Mouse (Mus musculus): ENCODE results near the gene Pou5f1. TPM values are rescaled to one million over a fixed set of nuclear protein-coding genes. Genes with fewer than 3 reads are reported as not detected.
A peak's percentile ranks its signal among the peaks of the same experiment; 100 is the strongest.

Gene Pou5f1
- polyA plus RNA-seq, 1 experiment from 2014 or later: not detected

- peaks cover 3% of the 10 kb centered on the region for H3K4me1 ChIP-seq (replicated peaks; ENCODE audit: control insufficient read depth, insufficient read depth, low read length)
- H3K9me3 ChIP-seq (ENCODE audit: control insufficient read depth, low read length): no peaks in the 10 kb centered on the region
- DNase-seq (ENCODE audit: low spot score) (peak; percentile 34), ATAC-seq (ENCODE audit: low FRiP score) (no peak)
- H3K27me3 ChIP-seq (ENCODE audit: control insufficient read depth, insufficient read depth, low read length): no peaks in the 10 kb centered on the region
- peak overlapping the region; percentile 47 for H3K4me3 ChIP-seq (ENCODE audit: low read depth, low read length)
- H3K36me3 ChIP-seq (ENCODE audit: control insufficient read depth, insufficient read depth, low read length): no peaks in the 10 kb centered on the region
- H3K27ac ChIP-seq (ENCODE audit: low read depth, low read length): no peak overlapping the region; the same call in 1 of the 2 replicates
- 15% methylated on average over 12 of the region's 12 CpGs for WGBS
- H3K4me2 ChIP-seq (replicated peaks; ENCODE audit: low read depth, low read length): peak overlapping the region; percentile 64
- peak overlapping the region; percentile 58 for H3K9ac ChIP-seq (ENCODE audit: low read depth, low read length)
These were observed 11.7 kb downstream of the Pou5f1 start for GRCm38 (mm10) chr17:35517526-35517925.

- H3K9me3 ChIP-seq (ENCODE audit: control insufficient read depth, low read length): no peaks in the 10 kb centered on the region
- no peak overlapping the region for H3K4me2 ChIP-seq (replicated peaks; ENCODE audit: low read depth, low read length)
- no peak for DNase-seq (ENCODE audit: low spot score)
- WGBS: 88% methylated on average over 9 of the region's 9 CpGs
- no peaks in the 10 kb centered on the region for H3K4me1 ChIP-seq (replicated peaks; ENCODE audit: control insufficient read depth, insufficient read depth, low read length)
- H3K9ac ChIP-seq (ENCODE audit: low read depth, low read length): no peak overlapping the region
- no peak overlapping the region for H3K4me3 ChIP-seq (ENCODE audit: low read depth, low read length)
- no peaks in the 10 kb centered on the region for H3K36me3 ChIP-seq (ENCODE audit: control insufficient read depth, insufficient read depth, low read length)
- ATAC-seq (ENCODE audit: low FRiP score): no peak
- no peak overlapping the region for H3K27ac ChIP-seq (ENCODE audit: low read depth, low read length)
- no peaks in the 10 kb centered on the region for H3K27me3 ChIP-seq (ENCODE audit: control insufficient read depth, insufficient read depth, low read length)
These were observed 18.5 kb downstream of the Pou5f1 start for GRCm38 (mm10) chr17:35524354-35524753.

- H3K9me3 ChIP-seq (ENCODE audit: control insufficient read depth, low read length): no peaks in the 10 kb centered on the region
- ATAC-seq (ENCODE audit: low FRiP score): no peak
- no peak overlapping the region for H3K27ac ChIP-seq (ENCODE audit: low read depth, low read length)
- DNase-seq (ENCODE audit: low spot score): no peak
- H3K9ac ChIP-seq (ENCODE audit: low read depth, low read length): no peak overlapping the region
- no peaks in the 10 kb centered on the region for H3K36me3 ChIP-seq (ENCODE audit: control insufficient read depth, insufficient read depth, low read length)
- no peaks in the 10 kb centered on the region for H3K4me1 ChIP-seq (replicated peaks; ENCODE audit: control insufficient read depth, insufficient read depth, low read length)
- H3K4me3 ChIP-seq (ENCODE audit: low read depth, low read length): no peak overlapping the region
- no peaks in the 10 kb centered on the region for H3K27me3 ChIP-seq (ENCODE audit: control insufficient read depth, insufficient read depth, low read length)
- 82% methylated on average over 8 of the region's 8 CpGs for WGBS
- no peak overlapping the region for H3K4me2 ChIP-seq (replicated peaks; ENCODE audit: low read depth, low read length)
These were observed 20.8 kb downstream of the Pou5f1 start for GRCm38 (mm10) chr17:35526644-35527043.

- ATAC-seq (ENCODE audit: low FRiP score) (no peak), DNase-seq (ENCODE audit: low spot score) (no peak)
- Histone ChIP-seq H3K9ac (ENCODE audit: low read depth, low read length) (no peak overlapping the region), H3K27ac (ENCODE audit: low read depth, low read length) (no peak overlapping the region), H3K4me1 (replicated peaks; ENCODE audit: control insufficient read depth, insufficient read depth, low read length) (no peaks in the 10 kb centered on the region), H3K36me3 (ENCODE audit: control insufficient read depth, insufficient read depth, low read length) (no peaks in the 10 kb centered on the region), H3K27me3 (ENCODE audit: control insufficient read depth, insufficient read depth, low read length) (no peaks in the 10 kb centered on the region), H3K4me3 (ENCODE audit: low read depth, low read length) (no peak overlapping the region), H3K9me3 (ENCODE audit: control insufficient read depth, low read length) (no peaks in the 10 kb centered on the region), H3K4me2 (replicated peaks; ENCODE audit: low read depth, low read length) (no peak overlapping the region)
- 16% methylated on average over 3 of the region's 3 CpGs for WGBS
These were observed 26.5 kb downstream of the Pou5f1 start for GRCm38 (mm10) chr17:35532360-35532759.

- H3K4me3 ChIP-seq (ENCODE audit: low read depth, low read length): no peak within 1 kb of the TSS
- no peaks in the 10 kb centered on the region for H3K4me1 ChIP-seq (replicated peaks; ENCODE audit: control insufficient read depth, insufficient read depth, low read length)
- H3K9me3 ChIP-seq (ENCODE audit: control insufficient read depth, low read length): no peaks in the 10 kb centered on the region
- ATAC-seq (ENCODE audit: low FRiP score): no peak
- H3K36me3 ChIP-seq (ENCODE audit: control insufficient read depth, insufficient read depth, low read length): no peaks in the 10 kb centered on the region
- WGBS: 58% methylated on average over 7 of the region's 7 CpGs
- no peak within 1 kb of the TSS for H3K27ac ChIP-seq (ENCODE audit: low read depth, low read length)
- H3K4me2 ChIP-seq (replicated peaks; ENCODE audit: low read depth, low read length): no peak within 1 kb of the TSS
- no peaks in the 10 kb centered on the region for H3K27me3 ChIP-seq (ENCODE audit: control insufficient read depth, insufficient read depth, low read length)
- no peak for DNase-seq (ENCODE audit: low spot score)
- H3K9ac ChIP-seq (ENCODE audit: low read depth, low read length): no peak within 1 kb of the TSS
These were observed 27.1 kb downstream of the Pou5f1 start, which contains the start of gene Psors1c2 for GRCm38 (mm10) chr17:35532901-35533300. Psors1c2 (plus strand) TSS chr17:35533201.

- 23% methylated on average over 6 of the region's 6 CpGs for WGBS
- DNase-seq (ENCODE audit: low spot score) (peak; percentile 87), ATAC-seq (ENCODE audit: low FRiP score) (peak; percentile 47; the same call in 1 of the 2 replicates)
- no peaks in the 10 kb centered on the region for H3K36me3 ChIP-seq (ENCODE audit: control insufficient read depth, insufficient read depth, low read length)
- H3K9me3 ChIP-seq (ENCODE audit: control insufficient read depth, low read length): no peaks in the 10 kb centered on the region
- H3K4me3 ChIP-seq (ENCODE audit: low read depth, low read length): no peak overlapping the region
- no peak overlapping the region for H3K27ac ChIP-seq (ENCODE audit: low read depth, low read length)
- H3K4me1 ChIP-seq (replicated peaks; ENCODE audit: control insufficient read depth, insufficient read depth, low read length): no peaks in the 10 kb centered on the region
- H3K9ac ChIP-seq (ENCODE audit: low read depth, low read length): no peak overlapping the region
- H3K27me3 ChIP-seq (ENCODE audit: control insufficient read depth, insufficient read depth, low read length): no peaks in the 10 kb centered on the region
- H3K4me2 ChIP-seq (replicated peaks; ENCODE audit: low read depth, low read length): no peak overlapping the region
These were observed 28.5 kb downstream of the Pou5f1 start for GRCm38 (mm10) chr17:35534343-35534742.

- no peak overlapping the region for H3K27ac ChIP-seq (ENCODE audit: low read depth, low read length)
- 89% methylated on average over 4 of the region's 4 CpGs for WGBS
- ATAC-seq (ENCODE audit: low FRiP score): no peak
These were observed 31.6 kb downstream of the Pou5f1 start for GRCm38 (mm10) chr17:35537421-35537820.

GRCm38 (mm10) chr17:35538476-35538875, 32.7 kb downstream of the Pou5f1 start:
- H3K36me3 ChIP-seq (ENCODE audit: control insufficient read depth, insufficient read depth, low read length): no peaks in the 10 kb centered on the region
- no peak overlapping the region for H3K4me2 ChIP-seq (replicated peaks; ENCODE audit: low read depth, low read length)
- H3K27ac ChIP-seq (ENCODE audit: low read depth, low read length): no peak overlapping the region
- WGBS: 79% methylated on average over 1 of the region's 1 CpGs
- DNase-seq (ENCODE audit: low spot score): no peak
- H3K27me3 ChIP-seq (ENCODE audit: control insufficient read depth, insufficient read depth, low read length): no peaks in the 10 kb centered on the region
- H3K4me3 ChIP-seq (ENCODE audit: low read depth, low read length): no peak overlapping the region
- no peaks in the 10 kb centered on the region for H3K9me3 ChIP-seq (ENCODE audit: control insufficient read depth, low read length)
- no peaks in the 10 kb centered on the region for H3K4me1 ChIP-seq (replicated peaks; ENCODE audit: control insufficient read depth, insufficient read depth, low read length)
- no peak overlapping the region for H3K9ac ChIP-seq (ENCODE audit: low read depth, low read length)
- no peak for ATAC-seq (ENCODE audit: low FRiP score)

More at GRCm38 (mm10) chr17:35537421-35537820, 31.6 kb downstream of the Pou5f1 start:
- H3K9me3 ChIP-seq (ENCODE audit: control insufficient read depth, low read length): no peaks in the 10 kb centered on the region
- no peak for DNase-seq (ENCODE audit: low spot score)
- no peaks in the 10 kb centered on the region for H3K27me3 ChIP-seq (ENCODE audit: control insufficient read depth, insufficient read depth, low read length)
- no peak overlapping the region for H3K4me3 ChIP-seq (ENCODE audit: low read depth, low read length)
- no peak overlapping the region for H3K9ac ChIP-seq (ENCODE audit: low read depth, low read length)
- H3K4me1 ChIP-seq (replicated peaks; ENCODE audit: control insufficient read depth, insufficient read depth, low read length): no peaks in the 10 kb centered on the region
- H3K4me2 ChIP-seq (replicated peaks; ENCODE audit: low read depth, low read length): no peak overlapping the region
- no peaks in the 10 kb centered on the region for H3K36me3 ChIP-seq (ENCODE audit: control insufficient read depth, insufficient read depth, low read length)

- Histone ChIP-seq H3K4me2 (replicated peaks; ENCODE audit: low read depth, low read length) (no peak overlapping the region), H3K4me3 (ENCODE audit: low read depth, low read length) (no peak overlapping the region), H3K4me1 (replicated peaks; ENCODE audit: control insufficient read depth, insufficient read depth, low read length) (no peaks in the 10 kb centered on the region), H3K27ac (ENCODE audit: low read depth, low read length) (no peak overlapping the region), H3K27me3 (ENCODE audit: control insufficient read depth, insufficient read depth, low read length) (no peaks in the 10 kb centered on the region), H3K9ac (ENCODE audit: low read depth, low read length) (no peak overlapping the region), H3K9me3 (ENCODE audit: control insufficient read depth, low read length) (no peaks in the 10 kb centered on the region), H3K36me3 (ENCODE audit: control insufficient read depth, insufficient read depth, low read length) (no peaks in the 10 kb centered on the region)
- WGBS: 59% methylated on average over 10 of the region's 10 CpGs
- ATAC-seq (ENCODE audit: low FRiP score) (no peak), DNase-seq (ENCODE audit: low spot score) (no peak)
These were observed 33.7 kb downstream of the Pou5f1 start for GRCm38 (mm10) chr17:35539540-35539939.

Data from hindbrain, embryonic 11.5 days (tissue).